Mouse (Mus musculus) forebrain, embryonic 14.5 days (tissue): ENCODE measurements at regions not wholly inside any gene's neighbourhood (a gene's known extent, or its start where the extent isn't known, plus 50 kb on each side); places are given as distances from the start of the nearest gene placed in this dataset.

Source experiments
- ATAC-seq: fragments of 200-750 bp; cut with Nextera tagmentation; 2 replicates; pipeline ENCODE4 v1.8.0; 2017; ENCODE audit warnings: mild to moderate bottlenecking, moderate library complexity
- DNase-seq: peaks from one replicate; pipeline ENCODE4 v3.0.0-alpha.2; 2015; ENCODE audit warnings: low spot score
- H3K27ac ChIP-seq: fragments of 300-500 bp; sonication (generic); 2 replicates; pipeline ENCODE4 v1.5.1; 2014; ENCODE audit warnings: low read depth, mild to moderate bottlenecking, control low read depth, low read length, moderate library complexity
- H3K27me3 ChIP-seq: fragments of 300-500 bp; sonication (generic); replicated peaks from 2 replicates; pipeline ENCODE4 v1.6.1; 2014; ENCODE audit warnings: low read length, control low read depth, mixed read lengths; ENCODE audit not compliant: control insufficient read depth, insufficient read depth
- H3K36me3 ChIP-seq: fragments of 300-500 bp; sonication (generic); 2 replicates; pipeline ENCODE4 v1.6.1; 2014; ENCODE audit warnings: low read length, control low read depth; ENCODE audit not compliant: control insufficient read depth, insufficient read depth
- H3K4me1 ChIP-seq: fragments of 300-500 bp; sonication (generic); 2 replicates; pipeline ENCODE4 v1.6.1; 2014; ENCODE audit warnings: antibody characterized with exemption, low read length, control low read depth; ENCODE audit not compliant: control insufficient read depth, insufficient read depth
- H3K4me2 ChIP-seq: fragments of 300-500 bp; sonication (generic); 2 replicates; pipeline ENCODE4 v1.6.1; 2014; ENCODE audit warnings: mild to moderate bottlenecking, control low read depth, low read length
- H3K4me3 ChIP-seq: fragments of 300-500 bp; sonication (generic); 2 replicates; pipeline ENCODE4 v1.5.1; 2014; ENCODE audit warnings: low read depth, low read length, control low read depth
- H3K9ac ChIP-seq: fragments of 300-500 bp; sonication (generic); 2 replicates; pipeline ENCODE4 v1.6.1; 2014; ENCODE audit warnings: mild to moderate bottlenecking, low read length, control low read depth, moderate library complexity
- H3K9me3 ChIP-seq: fragments of 300-500 bp; sonication (generic); replicated peaks from 2 replicates; pipeline ENCODE4 v1.6.1; 2016; ENCODE audit warnings: low read length, control low read depth, mixed read lengths; ENCODE audit not compliant: control insufficient read depth
- WGBS: fragments of 180-500 bp; shearing (Covaris S2); extraction: QIAGEN DNeasy Blood & Tissue Kit; methylation state at CpG from one replicate; pipeline ENCODE4 v1.1.7; 2014; 5-methylcytosine and 5-hydroxymethylcytosine counted together

GRCm38 (mm10) chr14:40390811-40391210 lies 502.3 kb downstream of the Sh2d4b start:
- Histone ChIP-seq H3K9me3 (no peaks in the 10 kb centered on the region), H3K27me3 (no peaks in the 10 kb centered on the region), H3K36me3 (no peaks in the 10 kb centered on the region), H3K27ac (no peak overlapping the region), H3K4me2 (no peak overlapping the region), H3K4me1 (no peaks in the 10 kb centered on the region), H3K9ac (no peak overlapping the region), H3K4me3 (no peak overlapping the region)
- WGBS, result 83% methylated on average over 1 of the region's 1 CpGs
- DNase-seq, result no peak
- no peak for ATAC-seq

GRCm38 (mm10) chr14:40381603-40382002 lies 511.5 kb downstream of the Sh2d4b start:
- Histone ChIP-seq H3K27ac (no peak overlapping the region), H3K4me3 (no peak overlapping the region), H3K9me3 (no peaks in the 10 kb centered on the region), H3K36me3 (no peaks in the 10 kb centered on the region), H3K4me1 (no peaks in the 10 kb centered on the region), H3K4me2 (no peak overlapping the region), H3K9ac (no peak overlapping the region), H3K27me3 (no peaks in the 10 kb centered on the region)
- ATAC-seq, result no peak
- WGBS, result 85% methylated on average over 1 of the region's 1 CpGs
- peak; percentile 3 for DNase-seq

GRCm38 (mm10) chr14:40379692-40380091 lies 513.4 kb downstream of the Sh2d4b start:
- H3K4me1 ChIP-seq, result no peaks in the 10 kb centered on the region
- H3K27me3 ChIP-seq, result no peaks in the 10 kb centered on the region
- H3K4me2 ChIP-seq, result no peak overlapping the region
- no peak for DNase-seq
- H3K27ac ChIP-seq, result no peak overlapping the region
- H3K9ac ChIP-seq, result no peak overlapping the region
- H3K4me3 ChIP-seq, result no peak overlapping the region
- H3K9me3 ChIP-seq, result no peaks in the 10 kb centered on the region
- H3K36me3 ChIP-seq, result no peaks in the 10 kb centered on the region
- no peak for ATAC-seq

GRCm38 (mm10) chr14:40364342-40364741 lies 528.7 kb downstream of the Sh2d4b start:
- Histone ChIP-seq H3K4me2 (no peak overlapping the region), H3K9me3 (no peaks in the 10 kb centered on the region), H3K9ac (no peak overlapping the region), H3K36me3 (no peaks in the 10 kb centered on the region), H3K4me3 (no peak overlapping the region), H3K4me1 (no peaks in the 10 kb centered on the region), H3K27ac (no peak overlapping the region), H3K27me3 (no peaks in the 10 kb centered on the region)
- no peak for DNase-seq
- no peak for ATAC-seq

- DNase-seq (no peak), ATAC-seq (no peak)
- no peak overlapping the region for H3K4me3 ChIP-seq
- H3K27ac ChIP-seq, result no peak overlapping the region
- no peak overlapping the region for H3K4me2 ChIP-seq
- no peaks in the 10 kb centered on the region for H3K36me3 ChIP-seq
- H3K27me3 ChIP-seq, result no peaks in the 10 kb centered on the region
- H3K4me1 ChIP-seq, result no peaks in the 10 kb centered on the region
- WGBS, result 65% methylated on average over 2 of the region's 2 CpGs
- no peak overlapping the region for H3K9ac ChIP-seq
- H3K9me3 ChIP-seq, result no peaks in the 10 kb centered on the region
Measured at GRCm38 (mm10) chr14:40362838-40363237, 530.2 kb downstream of the Sh2d4b start.
